Mouse (Mus musculus) embryonic fibroblast, embryonic 13.5 days (primary cell): Measurements from ENCODE around the gene Wdr18. TPM values are rescaled to one million over a fixed set of nuclear protein-coding genes. Genes with fewer than 3 reads are reported as not detected.

Experiments
- H3K27ac ChIP-seq: 2 replicates; pipeline ENCODE4 v1.5.1; 2012; ENCODE audit warnings: low read length, control low read depth, inconsistent platforms; ENCODE audit not compliant: insufficient read depth
- H3K4me1 ChIP-seq: 2 replicates; pipeline ENCODE4 v1.6.1; 2011; ENCODE audit warnings: low read length; ENCODE audit not compliant: control insufficient read depth, insufficient read depth
- H3K4me3 ChIP-seq: 2 replicates; pipeline ENCODE4 v1.5.1; 2011; ENCODE audit warnings: mild to moderate bottlenecking, control low read depth, low read length; ENCODE audit not compliant: insufficient read depth
- CTCF ChIP-seq: IDR thresholded peaks from 2 replicates; pipeline ENCODE4 v1.5.1; 2011; ENCODE audit warnings: mild to moderate bottlenecking, control low read depth, low read length, moderate library complexity, borderline replicate concordance; ENCODE audit not compliant: insufficient read depth
- POLR2A ChIP-seq: IDR thresholded peaks from 2 replicates; pipeline ENCODE4 v1.6.1; 2011; ENCODE audit warnings: low read depth, mild to moderate bottlenecking, control low read depth, low read length, moderate library complexity
- polyA plus RNA-seq: library from polyadenylated mRNA; stranded (reverse); fragments of >200 nt; gene quantifications from 2 replicates; pipeline ENCODE4 v1.2.4, GENCODE M21; 2011; ENCODE audit warnings: low read depth; ENCODE audit not compliant: missing spikeins, insufficient read length

The Wdr18 gene
- polyA plus RNA-seq, 1 experiment = 29.3 TPM

DNA sequence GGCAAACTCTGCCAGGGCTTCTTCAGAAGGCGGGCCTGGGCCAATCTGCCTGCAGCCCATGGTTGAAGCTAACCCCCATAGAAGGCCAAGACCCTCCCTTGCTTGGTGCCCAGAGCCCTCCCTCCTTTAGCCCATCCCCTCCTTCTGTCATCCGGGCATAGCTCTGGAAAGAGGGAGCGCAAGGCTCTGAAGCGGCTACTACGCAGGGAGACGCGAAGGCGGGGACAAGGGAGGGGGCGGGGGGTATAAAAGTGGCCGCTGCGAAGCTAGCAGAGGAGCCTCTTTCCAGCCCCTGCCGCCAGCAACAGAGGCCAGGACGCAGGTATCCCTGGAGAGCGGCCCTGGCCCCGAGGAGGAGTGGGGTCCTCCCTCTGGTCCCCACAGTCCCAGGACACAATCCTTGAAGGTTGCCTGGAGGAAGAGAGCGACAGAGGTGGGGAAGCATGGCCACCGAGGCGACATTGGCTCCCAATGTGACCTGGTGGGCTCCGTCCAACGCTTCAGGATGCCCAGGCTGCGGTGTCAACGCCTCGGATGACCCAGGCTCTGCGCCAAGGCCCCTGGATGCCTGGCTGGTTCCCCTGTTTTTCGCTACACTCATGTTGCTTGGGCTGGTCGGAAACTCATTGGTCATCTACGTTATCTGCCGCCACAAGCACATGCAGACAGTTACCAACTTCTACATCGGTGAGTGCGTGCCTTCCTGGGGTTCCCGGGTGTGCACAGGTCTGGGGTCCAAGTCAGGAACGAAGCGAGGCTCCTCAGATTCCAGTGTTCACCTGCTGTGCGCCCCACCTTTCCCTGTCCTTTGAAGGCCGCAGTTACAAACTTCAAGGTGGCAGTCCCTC is 41.5 kb upstream of the Wdr18 start:
- no peak for TF ChIP-seq POLR2A
- TF ChIP-seq CTCF = no peak
- Histone ChIP-seq H3K4me3 (no peak overlapping the region), H3K27ac (no peak overlapping the region), H3K4me1 (no peaks in the 10 kb centered on the region; the same call in 1 of the 2 replicates)

DNA sequence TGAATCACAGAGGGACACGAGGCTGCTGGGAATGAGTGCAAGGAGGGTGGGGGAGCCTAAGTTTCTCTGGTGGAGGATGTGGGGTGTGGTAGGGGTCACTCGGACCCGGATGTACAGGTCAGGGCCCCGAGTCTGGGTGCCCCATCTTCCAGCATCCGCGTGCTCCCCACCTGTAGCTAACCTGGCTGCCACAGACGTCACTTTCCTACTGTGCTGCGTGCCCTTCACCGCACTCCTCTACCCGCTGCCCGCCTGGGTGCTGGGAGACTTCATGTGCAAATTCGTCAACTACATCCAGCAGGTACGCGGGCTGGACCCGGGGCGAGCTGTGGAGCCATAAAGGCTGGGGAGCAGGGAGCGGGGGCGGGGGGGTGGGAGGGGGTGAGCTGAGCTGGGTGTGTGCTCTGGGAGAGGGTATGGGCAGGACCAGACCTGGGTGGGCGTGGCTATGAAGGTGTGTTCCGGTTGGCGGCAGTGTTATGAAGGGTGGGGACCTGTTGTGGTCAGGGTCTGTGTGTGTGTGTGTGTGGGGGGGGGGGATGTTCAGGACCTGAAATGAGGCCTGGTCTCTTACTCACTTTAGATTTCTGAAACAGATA is 40.6 kb upstream of the Wdr18 start:
- Histone ChIP-seq H3K27ac (no peak overlapping the region), H3K4me1 (no peaks in the 10 kb centered on the region; the same call in 1 of the 2 replicates), H3K4me3 (no peak overlapping the region)
- TF ChIP-seq POLR2A (no peak), CTCF (no peak)

DNA sequence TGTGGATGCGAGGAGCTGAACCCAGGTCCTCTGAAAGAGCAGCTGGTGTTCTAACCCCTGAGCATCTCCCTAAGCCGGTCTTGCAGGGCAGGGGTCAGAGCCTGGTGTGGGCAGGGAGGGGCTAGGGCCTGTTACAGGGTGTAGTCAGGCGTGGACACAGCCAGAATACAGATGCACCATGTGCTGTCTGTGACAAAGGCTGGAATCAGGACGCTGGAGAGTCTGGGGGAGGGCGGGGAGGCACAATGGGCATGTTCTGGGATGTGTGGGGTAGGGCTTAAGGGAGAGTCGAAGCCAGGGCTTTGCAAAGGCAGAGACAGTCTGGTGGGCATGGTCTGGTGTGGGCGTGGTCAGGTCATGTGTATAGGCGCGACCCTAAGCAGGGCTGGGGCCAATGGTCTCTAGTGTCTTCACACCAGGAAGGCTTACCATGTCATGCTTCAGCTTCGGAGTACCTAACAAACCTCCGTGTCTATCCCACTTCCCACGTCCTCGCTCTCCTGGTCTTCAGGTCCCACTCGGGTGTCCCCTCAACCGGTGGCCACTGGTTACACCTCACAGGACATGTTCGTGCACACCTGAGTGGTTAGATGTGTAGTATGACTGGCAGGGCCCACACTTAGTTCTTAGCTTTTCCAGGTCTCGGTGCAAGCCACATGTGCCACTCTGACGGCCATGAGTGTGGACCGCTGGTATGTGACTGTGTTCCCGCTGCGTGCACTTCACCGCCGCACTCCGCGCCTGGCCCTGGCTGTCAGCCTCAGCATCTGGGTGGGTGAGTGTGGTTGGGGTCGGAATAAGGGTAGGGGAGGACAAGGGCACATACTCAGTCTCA is 39.7 kb upstream of the Wdr18 start:
- TF ChIP-seq POLR2A (no peak), CTCF (no peak)
- Histone ChIP-seq H3K27ac (no peak overlapping the region), H3K4me3 (no peak overlapping the region), H3K4me1 (no peaks in the 10 kb centered on the region; the same call in 1 of the 2 replicates)

DNA sequence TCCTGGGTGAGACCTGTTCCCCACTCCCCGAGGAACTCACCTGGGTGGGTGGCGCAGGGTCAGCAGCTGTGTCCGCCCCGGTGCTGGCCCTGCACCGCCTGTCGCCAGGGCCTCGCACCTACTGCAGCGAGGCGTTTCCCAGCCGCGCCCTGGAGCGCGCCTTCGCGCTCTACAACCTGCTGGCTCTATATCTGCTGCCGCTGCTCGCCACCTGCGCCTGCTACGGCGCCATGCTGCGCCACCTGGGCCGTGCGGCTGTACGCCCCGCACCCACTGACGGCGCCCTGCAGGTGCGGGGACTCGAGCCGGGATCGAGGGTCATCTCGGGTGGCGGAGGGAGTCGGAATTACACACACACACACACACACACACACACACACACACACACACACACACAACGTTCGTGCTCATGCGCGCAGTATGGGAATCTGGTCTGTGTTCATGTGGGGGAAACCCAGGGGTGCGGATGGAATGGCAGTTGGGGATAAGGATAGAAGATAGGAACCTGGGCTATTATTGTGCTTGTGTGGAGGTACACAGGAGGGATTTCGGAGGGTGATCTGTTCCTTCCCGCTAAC is 38.9 kb upstream of the Wdr18 start, which contains the start of gene R3hdm4:
TSS of gene R3hdm4 (minus strand) at position 251 of the 578 bp plus-strand sequence.
- Histone ChIP-seq H3K4me1 (no peaks in the 10 kb centered on the region), H3K27ac (no peak within 1 kb of the TSS), H3K4me3 (no peak within 1 kb of the TSS)
- TF ChIP-seq POLR2A (no peak), CTCF (no peak)

DNA sequence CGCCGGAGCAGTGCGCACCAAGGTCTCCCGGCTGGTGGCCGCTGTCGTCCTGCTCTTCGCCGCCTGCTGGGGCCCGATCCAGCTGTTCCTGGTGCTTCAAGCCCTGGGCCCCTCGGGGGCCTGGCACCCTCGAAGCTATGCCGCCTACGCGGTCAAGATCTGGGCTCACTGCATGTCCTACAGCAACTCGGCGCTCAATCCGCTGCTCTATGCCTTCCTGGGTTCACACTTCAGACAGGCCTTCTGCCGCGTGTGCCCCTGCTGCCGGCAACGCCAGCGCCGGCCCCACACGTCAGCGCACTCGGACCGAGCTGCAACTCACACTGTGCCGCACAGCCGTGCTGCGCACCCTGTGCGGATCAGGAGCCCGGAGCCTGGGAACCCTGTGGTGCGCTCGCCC is 38.4 kb upstream of the Wdr18 start:
- no peaks in the 10 kb centered on the region for H3K4me1 ChIP-seq
- no peak overlapping the region for H3K27ac ChIP-seq
- TF ChIP-seq POLR2A (no peak), CTCF (no peak)
- H3K4me3 ChIP-seq = no peak overlapping the region

DNA sequence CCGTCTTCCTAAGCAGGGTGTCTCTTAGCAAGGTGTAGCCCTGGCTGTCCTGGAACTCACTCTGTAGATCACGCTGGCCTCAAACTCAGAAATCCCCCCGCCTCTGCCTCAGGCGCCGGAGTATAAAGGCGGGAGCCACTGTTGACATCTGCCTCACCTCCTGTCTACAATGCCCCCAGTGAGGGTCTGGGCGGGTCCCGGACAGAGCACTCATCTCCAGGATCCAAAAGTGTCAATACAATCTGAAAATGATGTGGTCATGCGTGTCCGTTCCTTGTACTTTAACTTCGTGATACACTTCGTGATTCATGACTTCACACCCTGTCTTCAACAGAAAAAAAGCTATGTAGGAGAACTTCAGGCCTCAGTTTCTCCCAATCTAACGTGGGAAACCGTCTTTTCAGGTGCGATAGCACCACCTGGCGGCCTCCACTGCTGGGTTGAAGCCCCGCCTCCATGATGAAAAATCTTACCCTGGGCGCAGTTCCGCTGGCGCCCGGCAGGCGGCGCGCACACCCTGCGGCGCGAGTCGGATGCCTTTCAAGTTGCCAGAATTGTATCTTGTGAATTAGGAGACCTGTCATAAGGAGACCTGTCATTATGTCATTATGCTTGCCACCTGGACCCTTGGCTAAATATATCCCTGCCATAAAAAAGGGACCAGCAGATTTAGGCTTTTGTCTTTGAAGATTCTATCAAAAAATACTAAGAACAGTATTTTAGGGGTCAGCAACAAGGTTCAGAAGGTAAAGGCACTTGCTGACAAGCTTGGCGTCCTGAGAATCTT is 34.8 kb upstream of the Wdr18 start:
- H3K4me3 ChIP-seq = no peak overlapping the region

DNA sequence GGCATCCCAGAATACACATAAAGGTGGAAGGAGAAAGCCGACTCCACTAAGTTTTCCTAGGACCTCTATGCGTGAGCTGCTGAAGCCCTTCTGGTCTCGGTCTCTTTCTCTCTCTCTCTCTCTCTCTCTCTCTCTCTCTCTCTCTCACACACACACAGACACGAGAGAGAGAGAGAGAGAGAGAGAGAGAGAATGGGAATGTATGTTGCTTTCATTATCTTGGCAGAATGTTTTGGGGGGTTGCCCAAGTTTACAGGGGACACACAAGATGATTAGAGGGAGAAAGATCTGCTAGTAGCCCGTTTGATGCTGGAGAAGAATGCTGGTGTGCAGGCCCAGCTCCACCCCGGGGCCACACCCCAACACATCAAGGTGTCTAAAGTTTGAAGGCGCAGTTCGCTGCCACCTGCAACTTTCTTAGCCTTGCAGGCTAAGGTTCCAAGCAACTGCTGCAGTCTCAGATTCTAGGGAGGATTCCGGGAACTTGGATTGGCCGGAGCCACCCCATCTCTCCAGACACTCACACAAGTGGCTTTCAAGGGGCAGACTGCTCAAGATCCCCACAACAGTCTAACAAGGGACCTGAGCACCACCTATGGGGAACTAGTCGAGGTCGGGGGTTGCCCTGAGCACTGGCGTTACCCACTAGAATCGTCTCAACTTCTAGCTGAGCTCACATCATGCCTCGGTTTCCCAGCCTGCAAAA is 34.0 kb upstream of the Wdr18 start:
- no peaks in the 10 kb centered on the region for H3K4me1 ChIP-seq
- TF ChIP-seq POLR2A = no peak
- no peak for TF ChIP-seq CTCF
- peak overlapping the region; percentile 87 for H3K4me3 ChIP-seq
- no peak overlapping the region for H3K27ac ChIP-seq

More for the DNA sequence above, 34.8 kb upstream of the Wdr18 start:
- TF ChIP-seq POLR2A (no peak), CTCF (peak; percentile 94)
- H3K27ac ChIP-seq = no peak overlapping the region
- no peaks in the 10 kb centered on the region for H3K4me1 ChIP-seq
